Mouse (Mus musculus) lung, adult 2 months (tissue): Measurements from ENCODE around the gene Hoxd10.

Source experiments
- CTCF ChIP-seq: fragments of 200-500 bp; IDR thresholded peaks from 2 replicates; pipeline ENCODE4 v1.5.1; 2011; ENCODE audit warnings: mild to moderate bottlenecking, low read length, control low read depth; ENCODE audit not compliant: insufficient read depth
- POLR2A ChIP-seq: fragments of 200-500 bp; IDR thresholded peaks from 2 replicates; pipeline ENCODE4 v1.6.1; 2011; ENCODE audit warnings: low read depth, mild to moderate bottlenecking, control low read depth, low read length, borderline replicate concordance; ENCODE audit errors: extremely low read depth

- TF ChIP-seq POLR2A (no peak), CTCF (no peak)
These were observed 2.7 kb upstream of the Hoxd10 start for GRCm38 (mm10) chr2:74688795-74689573.
